Mouse (Mus musculus) stomach, postnatal 0 days (tissue): ENCODE measurements at regions not wholly inside any gene's neighbourhood (a gene's known extent, or its start where the extent isn't known, plus 50 kb on each side); places are given as distances from the start of the nearest gene placed in this dataset.

ENCODE experiments used
- ATAC-seq: fragments of 200-750 bp; cut with Nextera tagmentation; 2 replicates; pipeline ENCODE4 v1.8.0; 2017; ENCODE audit not compliant: low FRiP score, low TSS enrichment
- DNase-seq: peaks from one replicate; pipeline ENCODE4 v3.0.0-alpha.2; 2016; ENCODE audit warnings: low spot score
- H3K27ac ChIP-seq: fragments of 300-500 bp; sonication (generic); replicated peaks from 2 replicates; pipeline ENCODE4 v1.5.1; 2014; ENCODE audit warnings: mild to moderate bottlenecking, control low read depth
- H3K27me3 ChIP-seq: fragments of 300-500 bp; sonication (generic); 2 replicates; pipeline ENCODE4 v1.6.1; 2014; ENCODE audit warnings: low read length; ENCODE audit not compliant: control insufficient read depth, insufficient read depth
- H3K36me3 ChIP-seq: fragments of 300-500 bp; sonication (generic); 2 replicates; pipeline ENCODE4 v1.6.1; 2014; ENCODE audit warnings: low read length, mixed read lengths; ENCODE audit not compliant: control insufficient read depth, insufficient read depth
- H3K4me1 ChIP-seq: fragments of 300-500 bp; sonication (generic); replicated peaks from 2 replicates; pipeline ENCODE4 v1.6.1; 2014; ENCODE audit warnings: antibody characterized with exemption; ENCODE audit not compliant: control insufficient read depth, insufficient read depth
- H3K4me2 ChIP-seq: fragments of 300-500 bp; sonication (generic); replicated peaks from 2 replicates; pipeline ENCODE4 v1.6.1; 2014; ENCODE audit warnings: low read depth, mild to moderate bottlenecking, control low read depth, moderate library complexity
- H3K4me3 ChIP-seq: fragments of 300-500 bp; sonication (generic); 2 replicates; pipeline ENCODE4 v1.5.1; 2014; ENCODE audit warnings: low read depth, low read length, control low read depth
- H3K9ac ChIP-seq: fragments of 300-500 bp; sonication (generic); 2 replicates; pipeline ENCODE4 v1.6.1; 2014; ENCODE audit warnings: mild to moderate bottlenecking, low read length, control low read depth, mixed read lengths
- H3K9me3 ChIP-seq: fragments of 300-500 bp; sonication (generic); 2 replicates; pipeline ENCODE4 v1.6.1; 2016; ENCODE audit warnings: low read length; ENCODE audit not compliant: control insufficient read depth
- CTCF ChIP-seq: IDR thresholded peaks from 2 replicates; pipeline ENCODE4 v1.5.1; 2016; ENCODE audit warnings: antibody characterized with exemption, low read depth, mild to moderate bottlenecking, moderate library complexity
- EP300 ChIP-seq: optimal IDR thresholded peaks from 2 replicates; pipeline ENCODE3; 2016; ENCODE audit warnings: antibody characterized with exemption
- WGBS: fragments of 180-500 bp; shearing (Covaris S2); extraction: QIAGEN DNeasy Blood & Tissue Kit; methylation state at CpG from one replicate; pipeline ENCODE4 v1.1.7; 2014; 5-methylcytosine and 5-hydroxymethylcytosine counted together

- H3K9me3 ChIP-seq = no peaks in the 10 kb centered on the region
- ATAC-seq (no peak), DNase-seq (no peak)
- H3K9ac ChIP-seq = no peak overlapping the region
- H3K4me2 ChIP-seq = no peak overlapping the region
- 0 out of 2 replicates have a peak, but pooled peaks cover 3% of the 10 kb centered on the region for H3K4me1 ChIP-seq
- no peak overlapping the region for H3K4me3 ChIP-seq
- no peak overlapping the region for H3K27ac ChIP-seq
- H3K27me3 ChIP-seq = no peaks in the 10 kb centered on the region
- 49% methylated on average over 3 of the region's 3 CpGs for WGBS
- no peaks in the 10 kb centered on the region for H3K36me3 ChIP-seq
- TF ChIP-seq EP300 (no peak), CTCF (no peak)
These were observed 573.1 kb upstream of the Gm19410 start for GRCm38 (mm10) chr8:35192515-35192914.

DNA sequence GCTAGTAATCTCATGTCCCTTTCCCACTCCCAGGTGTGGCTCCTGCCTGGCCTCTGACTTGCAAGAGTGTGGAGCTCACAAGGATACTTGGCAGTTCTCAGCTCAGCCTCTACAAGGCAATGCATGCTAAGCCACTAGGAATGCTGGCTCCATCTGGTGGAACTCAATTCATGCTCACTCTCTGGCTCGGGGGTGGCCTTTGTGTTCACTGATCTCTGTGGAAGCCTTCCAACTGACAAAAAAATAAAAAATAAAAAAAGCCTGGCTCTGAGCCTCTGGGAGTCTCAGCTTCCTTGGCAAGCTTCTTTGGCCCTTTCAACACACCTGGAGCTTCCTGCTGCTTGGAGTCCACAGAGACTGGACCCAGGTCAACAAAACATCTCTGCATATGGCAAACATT lies 571.8 kb upstream of the Gm19410 start:
- Histone ChIP-seq H3K4me1 (0 out of 2 replicates have a peak, but pooled peaks cover 3% of the 10 kb centered on the region), H3K4me3 (no peak overlapping the region), H3K9ac (no peak overlapping the region), H3K4me2 (no peak overlapping the region), H3K27me3 (no peaks in the 10 kb centered on the region), H3K9me3 (no peaks in the 10 kb centered on the region), H3K27ac (no peak overlapping the region), H3K36me3 (no peaks in the 10 kb centered on the region)
- 4% methylated on average over 1 of the region's 1 CpGs for WGBS
- peak; percentile 80 for ATAC-seq
- DNase-seq = peak; percentile 48
- no peak for TF ChIP-seq EP300
- TF ChIP-seq CTCF = peak; percentile 74

GRCm38 (mm10) chr8:35196189-35196588 lies 569.4 kb upstream of the Gm19410 start:
- no peak overlapping the region for H3K27ac ChIP-seq
- ATAC-seq = no peak
- no peak for TF ChIP-seq CTCF
- no peak for TF ChIP-seq EP300
- no peak overlapping the region for H3K4me3 ChIP-seq
- H3K4me1 ChIP-seq = 0 out of 2 replicates have a peak, but pooled peaks cover 6% of the 10 kb centered on the region
- no peak overlapping the region for H3K9ac ChIP-seq
- WGBS = 63% methylated on average over 4 of the region's 4 CpGs
- no peaks in the 10 kb centered on the region for H3K9me3 ChIP-seq
- H3K4me2 ChIP-seq = no peak overlapping the region
- H3K27me3 ChIP-seq = no peaks in the 10 kb centered on the region
- no peak for DNase-seq
- H3K36me3 ChIP-seq = no peaks in the 10 kb centered on the region

DNA sequence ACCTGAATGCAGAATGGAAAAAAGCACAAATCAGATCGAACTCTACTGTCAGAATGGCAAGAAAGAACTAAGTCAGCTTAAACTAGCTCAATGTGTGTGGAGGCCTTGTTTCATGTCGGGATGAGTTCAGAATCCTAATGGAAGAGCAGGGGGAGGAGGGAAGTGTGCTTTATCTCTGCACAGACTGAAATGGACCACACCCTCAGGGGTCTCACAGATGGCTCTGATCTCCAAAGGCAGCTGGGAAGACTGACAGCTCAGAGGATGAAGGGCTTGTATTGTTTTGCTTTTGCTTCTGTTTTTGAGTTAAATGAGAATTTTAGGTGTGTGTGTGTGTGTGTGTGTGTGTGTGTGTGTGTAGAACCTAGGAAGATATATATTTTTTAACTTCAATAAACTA lies 566.8 kb upstream of the Gm19410 start:
- WGBS = 46% methylated on average over 2 of the region's 2 CpGs
- Histone ChIP-seq H3K9ac (no peak overlapping the region), H3K4me1 (0 out of 2 replicates have a peak, but pooled peaks cover 6% of the 10 kb centered on the region), H3K4me2 (no peak overlapping the region), H3K9me3 (no peaks in the 10 kb centered on the region), H3K27me3 (no peaks in the 10 kb centered on the region), H3K4me3 (no peak overlapping the region), H3K27ac (no peak overlapping the region), H3K36me3 (no peaks in the 10 kb centered on the region)
- no peak for TF ChIP-seq CTCF
- no peak for TF ChIP-seq EP300
- ATAC-seq (no peak), DNase-seq (no peak)

GRCm38 (mm10) chr8:35201416-35201815 lies 564.2 kb upstream of the Gm19410 start:
- 11% methylated on average over 12 of the region's 12 CpGs for WGBS
- H3K27ac ChIP-seq = peak overlapping the region; percentile 80
- ATAC-seq = peak; percentile 88

GRCm38 (mm10) chr8:35204971-35205370 lies 560.6 kb upstream of the Gm19410 start:
- Histone ChIP-seq H3K9me3 (no peaks in the 10 kb centered on the region), H3K4me2 (no peak overlapping the region; the same call in 1 of the 2 replicates), H3K36me3 (no peaks in the 10 kb centered on the region), H3K4me3 (no peak overlapping the region), H3K4me1 (0 out of 2 replicates have a peak, but pooled peaks cover 11% of the 10 kb centered on the region), H3K9ac (no peak overlapping the region), H3K27me3 (no peaks in the 10 kb centered on the region), H3K27ac (peak overlapping the region; percentile 36; the same call in 1 of the 2 replicates)
- TF ChIP-seq EP300 (no peak), CTCF (no peak)
- DNase-seq (peak; percentile 28), ATAC-seq (no peak)
- WGBS = 64% methylated on average over 15 of the region's 15 CpGs

More at GRCm38 (mm10) chr8:35201416-35201815, 564.2 kb upstream of the Gm19410 start:
- DNase-seq = peak; percentile 80
- H3K4me1 ChIP-seq = 0 out of 2 replicates have a peak, but pooled peaks cover 11% of the 10 kb centered on the region
- H3K27me3 ChIP-seq = no peaks in the 10 kb centered on the region
- no peaks in the 10 kb centered on the region for H3K36me3 ChIP-seq
- H3K9me3 ChIP-seq = no peaks in the 10 kb centered on the region
- H3K4me2 ChIP-seq = peak overlapping the region; percentile 36
- H3K9ac ChIP-seq = no peak overlapping the region
- TF ChIP-seq EP300 = no peak
- no peak for TF ChIP-seq CTCF
- peak overlapping the region; percentile 15; the same call in 1 of the 2 replicates for H3K4me3 ChIP-seq
